Mouse (Mus musculus): Measurements from ENCODE around the gene Basp1. TPM values are rescaled to one million over a fixed set of nuclear protein-coding genes. Genes with fewer than 3 reads are reported as not detected.

The Basp1 gene
- polyA plus RNA-seq, 1 experiment from 2014 or later, result 466 TPM

DNA sequence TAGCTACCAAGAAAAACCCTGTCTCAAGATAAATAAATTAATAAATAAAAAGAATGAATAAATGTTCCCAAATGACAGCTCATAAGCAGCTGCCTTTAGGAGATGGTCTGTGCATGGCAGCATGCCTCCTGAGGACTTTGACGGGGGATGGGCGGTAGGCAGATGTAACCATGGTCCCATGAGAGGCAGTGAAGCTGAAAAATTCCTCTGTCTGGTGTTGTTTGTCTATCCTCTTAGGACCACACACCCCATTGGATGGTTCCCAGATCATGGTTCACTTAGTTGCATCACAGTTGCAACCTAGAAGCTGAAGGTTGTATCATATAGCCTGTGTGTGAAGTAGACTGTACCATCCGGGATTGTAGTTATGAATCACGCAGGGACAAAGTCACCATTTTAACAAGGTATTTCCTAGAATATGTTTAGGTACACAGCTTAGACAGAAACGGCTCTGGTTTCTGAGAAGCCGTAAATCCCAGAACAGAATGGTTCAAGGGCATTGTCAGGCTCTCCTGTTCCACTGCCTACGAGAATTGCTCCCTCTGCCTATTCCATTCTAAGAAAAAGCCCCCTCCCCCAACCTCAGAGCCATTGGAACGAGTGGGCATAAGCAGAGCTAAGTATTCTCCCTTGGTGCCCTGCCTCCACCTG lies 29.7 kb upstream of the Basp1 start:
- H3K27me3 ChIP-seq (replicated peaks), result no peaks in the 10 kb centered on the region
- no peak overlapping the region for H3K9ac ChIP-seq
- no peaks in the 10 kb centered on the region for H3K4me1 ChIP-seq
- H3K36me3 ChIP-seq, result no peaks in the 10 kb centered on the region
- no peak for ATAC-seq (ENCODE audit: low FRiP score, low read depth)
- no peaks in the 10 kb centered on the region for H3K9me3 ChIP-seq
- H3K4me2 ChIP-seq (replicated peaks), result no peak overlapping the region
- H3K4me3 ChIP-seq, result no peak overlapping the region
- H3K27ac ChIP-seq, result no peak overlapping the region
- 64% methylated on average over 8 of the region's 8 CpGs for WGBS

DNA sequence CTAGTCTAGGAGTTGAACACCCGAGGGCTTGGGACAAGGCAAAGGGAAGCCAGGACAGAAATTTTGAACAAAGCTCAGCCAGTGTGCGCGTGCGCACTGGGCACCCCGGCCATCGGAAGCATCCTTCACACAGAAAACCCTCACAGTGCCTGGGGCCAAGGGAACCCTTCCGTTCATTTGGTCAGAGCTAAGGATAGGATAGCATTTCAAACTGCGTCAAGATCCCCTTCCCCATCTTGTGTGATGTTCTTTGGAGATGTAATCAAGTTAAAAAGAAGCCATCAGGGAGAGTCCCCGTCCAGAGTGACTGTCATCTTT lies 28.3 kb upstream of the Basp1 start:
- no peak for ATAC-seq (ENCODE audit: low FRiP score, low read depth)
- 73% methylated on average over 9 of the region's 9 CpGs for WGBS

DNA sequence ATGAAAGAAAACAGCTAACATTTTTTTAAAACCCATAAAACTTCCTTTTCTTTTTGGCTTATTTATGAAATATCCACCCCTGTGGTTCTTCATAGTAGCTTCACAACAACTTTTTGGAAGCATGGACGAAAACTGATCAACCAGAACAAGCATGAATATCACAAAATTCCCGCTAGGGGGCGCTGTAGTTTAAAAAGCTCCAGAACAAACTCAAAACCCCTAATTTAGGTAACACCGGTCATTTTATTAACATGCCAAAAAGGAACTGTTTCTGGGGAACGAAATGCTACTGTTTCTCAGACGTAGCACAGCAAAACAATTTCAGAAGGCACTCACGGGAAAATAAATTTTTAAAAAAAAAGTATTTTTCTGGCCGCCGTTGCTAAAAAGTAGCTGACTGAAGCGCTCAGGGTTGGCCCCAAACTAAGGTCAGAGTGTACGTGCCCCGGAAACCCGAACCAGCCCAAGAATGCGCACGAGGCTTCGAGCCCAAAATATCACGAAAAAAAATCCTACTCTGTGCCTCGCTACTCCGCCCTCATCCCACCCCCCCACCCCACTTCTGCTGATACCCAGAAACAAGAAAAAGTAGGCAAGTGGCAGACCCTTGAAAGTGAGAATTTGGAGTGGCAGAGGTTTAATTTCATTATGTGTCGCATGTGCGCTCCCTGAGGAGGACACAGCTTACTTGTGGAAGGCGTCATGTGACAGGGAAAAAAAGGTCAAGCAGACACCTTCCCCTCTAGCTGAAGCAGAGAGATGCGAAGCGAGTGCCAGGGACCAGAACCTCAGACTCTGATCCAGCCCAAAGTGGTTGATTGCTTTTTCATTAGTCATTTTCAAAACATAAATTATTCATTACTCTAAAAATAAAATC lies 27.7 kb upstream of the Basp1 start:
- H3K4me2 ChIP-seq (replicated peaks), result peak overlapping the region; percentile 46
- H3K9ac ChIP-seq, result no peak overlapping the region
- WGBS, result 30% methylated on average over 24 of the region's 24 CpGs
- ATAC-seq (ENCODE audit: low FRiP score, low read depth), result no peak
- H3K36me3 ChIP-seq, result no peaks in the 10 kb centered on the region
- H3K27me3 ChIP-seq (replicated peaks), result no peaks in the 10 kb centered on the region
- H3K4me3 ChIP-seq, result no peak overlapping the region
- no peak overlapping the region for H3K27ac ChIP-seq
- no peaks in the 10 kb centered on the region for H3K4me1 ChIP-seq
- no peaks in the 10 kb centered on the region for H3K9me3 ChIP-seq

More for the DNA sequence above, 28.3 kb upstream of the Basp1 start:
- Histone ChIP-seq H3K27ac (no peak overlapping the region), H3K36me3 (no peaks in the 10 kb centered on the region), H3K9me3 (no peaks in the 10 kb centered on the region), H3K27me3 (replicated peaks) (no peaks in the 10 kb centered on the region), H3K4me1 (no peaks in the 10 kb centered on the region), H3K4me3 (no peak overlapping the region), H3K9ac (no peak overlapping the region), H3K4me2 (replicated peaks) (no peak overlapping the region)

DNA sequence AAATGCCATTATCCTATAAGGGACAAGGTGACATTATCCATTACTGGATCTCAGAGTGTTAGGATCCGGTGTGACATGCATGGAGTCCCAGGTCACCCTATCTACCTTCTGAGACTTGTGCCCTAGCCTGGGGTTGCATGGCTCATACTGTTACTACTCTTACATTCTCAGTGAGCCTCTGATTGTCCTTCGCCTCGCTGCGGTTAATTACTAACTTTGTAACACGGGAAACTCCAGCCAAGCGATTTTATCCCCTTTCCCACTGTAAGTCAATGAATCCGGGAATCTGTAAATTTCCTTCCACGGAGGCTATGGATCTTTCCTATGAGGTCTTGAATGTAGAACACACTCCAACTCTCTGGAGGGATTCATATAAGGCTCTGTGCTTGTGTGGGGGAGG lies 26.8 kb upstream of the Basp1 start:
- Histone ChIP-seq H3K27ac (no peak overlapping the region), H3K9ac (no peak overlapping the region), H3K9me3 (no peaks in the 10 kb centered on the region), H3K4me3 (no peak overlapping the region), H3K4me2 (replicated peaks) (no peak overlapping the region), H3K4me1 (no peaks in the 10 kb centered on the region), H3K36me3 (no peaks in the 10 kb centered on the region), H3K27me3 (replicated peaks) (no peaks in the 10 kb centered on the region)
- WGBS, result 82% methylated on average over 8 of the region's 8 CpGs
- no peak for ATAC-seq (ENCODE audit: low FRiP score, low read depth)

DNA sequence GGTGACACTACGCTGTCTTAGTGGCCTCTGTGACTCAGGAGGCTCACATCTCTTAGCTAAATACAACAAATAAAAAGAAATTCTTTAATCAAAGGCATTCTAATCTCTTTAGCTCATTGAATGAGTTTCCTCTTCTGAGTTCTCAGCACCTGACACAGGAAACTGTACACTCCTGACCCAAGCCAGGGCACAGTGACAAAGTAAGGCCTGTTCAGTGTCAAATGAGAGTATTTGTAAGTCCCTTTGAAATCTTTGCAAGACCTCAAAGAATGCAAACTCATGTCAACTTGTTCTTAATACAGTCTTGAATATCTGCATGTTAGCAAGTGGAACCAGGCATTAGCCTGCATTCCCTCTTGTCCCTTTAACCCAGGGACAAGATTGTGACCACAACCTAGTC lies 18.8 kb upstream of the Basp1 start:
- Histone ChIP-seq H3K4me2 (replicated peaks) (no peak overlapping the region), H3K4me3 (no peak overlapping the region), H3K27ac (no peak overlapping the region), H3K27me3 (replicated peaks) (no peaks in the 10 kb centered on the region), H3K9me3 (no peaks in the 10 kb centered on the region), H3K36me3 (no peaks in the 10 kb centered on the region), H3K9ac (no peak overlapping the region), H3K4me1 (no peaks in the 10 kb centered on the region)
- ATAC-seq (ENCODE audit: low FRiP score, low read depth), result no peak
- 56% methylated on average over 1 of the region's 1 CpGs for WGBS

DNA sequence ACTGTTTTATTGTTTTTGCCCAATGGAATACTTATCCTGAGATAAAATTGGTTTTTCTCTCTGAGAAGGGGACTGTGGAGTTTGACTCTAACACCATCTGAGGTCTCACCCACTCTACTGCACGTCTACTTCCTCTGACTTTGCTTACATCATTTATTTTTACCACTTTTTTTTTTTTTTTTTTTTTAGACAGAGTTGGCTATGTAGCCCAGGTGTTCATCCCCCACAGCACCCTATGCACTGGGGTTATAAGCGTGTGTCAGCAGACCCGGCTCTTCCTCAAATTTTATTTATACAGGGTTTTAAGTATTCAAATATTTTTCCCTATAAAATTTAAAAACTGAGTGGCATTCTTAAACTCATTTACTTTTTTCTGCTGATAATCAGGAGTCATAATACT lies 16.6 kb upstream of the Basp1 start:
- no peak overlapping the region for H3K4me2 ChIP-seq (replicated peaks)
- no peak overlapping the region for H3K4me3 ChIP-seq
- 84% methylated on average over 3 of the region's 3 CpGs for WGBS
- H3K9ac ChIP-seq, result no peak overlapping the region
- no peak overlapping the region for H3K27ac ChIP-seq
- H3K9me3 ChIP-seq, result no peaks in the 10 kb centered on the region
- H3K27me3 ChIP-seq (replicated peaks), result no peaks in the 10 kb centered on the region
- no peaks in the 10 kb centered on the region for H3K4me1 ChIP-seq
- H3K36me3 ChIP-seq, result no peaks in the 10 kb centered on the region
- no peak for ATAC-seq (ENCODE audit: low FRiP score, low read depth)

DNA sequence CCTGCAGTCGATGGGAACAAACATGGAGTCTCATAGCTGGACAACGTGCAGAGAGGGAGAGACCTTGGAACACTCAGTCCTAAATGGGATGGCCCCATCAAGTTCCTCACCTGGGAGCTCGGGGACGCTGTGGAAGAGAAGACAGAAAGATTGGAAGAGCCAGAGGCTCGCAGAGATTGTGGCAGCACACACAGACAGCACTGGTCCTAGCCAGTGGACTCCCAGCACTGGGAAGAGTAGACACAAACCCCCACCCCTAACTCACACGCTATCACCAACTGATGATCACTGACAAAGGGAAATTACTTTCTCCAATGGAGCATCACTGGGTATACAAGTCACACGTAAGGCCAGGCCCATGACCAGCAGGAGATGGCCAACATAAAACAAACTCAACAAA lies 15.4 kb upstream of the Basp1 start:
- no peak overlapping the region for H3K9ac ChIP-seq
- no peaks in the 10 kb centered on the region for H3K9me3 ChIP-seq
- H3K4me1 ChIP-seq, result no peaks in the 10 kb centered on the region
- H3K27ac ChIP-seq, result no peak overlapping the region
- H3K27me3 ChIP-seq (replicated peaks), result no peaks in the 10 kb centered on the region
- H3K4me2 ChIP-seq (replicated peaks), result no peak overlapping the region
- H3K36me3 ChIP-seq, result no peaks in the 10 kb centered on the region
- no peak overlapping the region for H3K4me3 ChIP-seq
- WGBS, result 60% methylated on average over 7 of the region's 7 CpGs
- ATAC-seq (ENCODE audit: low FRiP score, low read depth), result no peak

DNA sequence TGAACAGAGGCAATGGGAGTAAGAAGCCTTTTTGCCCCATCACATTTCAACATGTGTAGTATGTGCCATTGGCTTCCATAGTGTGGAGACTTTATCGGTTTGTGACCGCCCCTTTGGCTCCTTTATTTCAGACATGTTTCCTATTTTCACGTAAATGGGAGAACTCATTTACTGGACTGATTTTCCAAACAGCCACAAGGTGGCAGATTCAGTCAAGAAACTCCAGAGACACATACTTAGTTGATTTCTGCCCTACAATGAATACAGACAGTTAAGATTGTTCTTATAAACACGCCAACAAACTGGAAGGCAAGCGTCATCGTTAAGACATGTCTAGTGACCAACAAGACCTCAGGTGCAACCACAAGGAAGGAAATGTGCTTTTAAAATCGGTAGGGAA lies 15.0 kb upstream of the Basp1 start:
- Histone ChIP-seq H3K27ac (no peak overlapping the region), H3K36me3 (no peaks in the 10 kb centered on the region), H3K9me3 (no peaks in the 10 kb centered on the region), H3K4me1 (no peaks in the 10 kb centered on the region), H3K9ac (no peak overlapping the region), H3K4me2 (replicated peaks) (no peak overlapping the region), H3K4me3 (no peak overlapping the region), H3K27me3 (replicated peaks) (no peaks in the 10 kb centered on the region)
- no peak for ATAC-seq (ENCODE audit: low FRiP score, low read depth)
- WGBS, result 58% methylated on average over 7 of the region's 7 CpGs

DNA sequence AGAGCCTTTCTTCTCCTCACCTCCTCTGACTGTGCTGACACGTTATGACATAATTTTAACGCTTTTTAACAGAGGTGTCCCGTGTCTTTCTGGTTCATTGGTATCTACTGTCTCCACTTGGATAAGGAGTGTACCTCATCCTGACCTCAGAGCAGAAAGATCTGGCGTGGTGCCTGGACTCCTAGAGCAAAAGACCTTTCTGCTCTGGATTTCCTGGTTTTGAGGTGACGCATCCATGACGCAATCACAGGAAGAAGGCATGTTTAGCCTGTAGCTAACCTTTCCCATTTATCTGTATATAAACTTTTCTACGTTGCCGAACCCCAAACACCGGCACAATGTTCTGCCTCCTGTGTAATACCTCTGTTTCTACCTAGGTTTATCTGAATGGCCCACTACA lies 6.7 kb upstream of the Basp1 start:
- no peak overlapping the region for H3K4me3 ChIP-seq
- ATAC-seq (ENCODE audit: low FRiP score, low read depth), result no peak
- no peaks in the 10 kb centered on the region for H3K36me3 ChIP-seq
- H3K4me2 ChIP-seq (replicated peaks), result no peak overlapping the region
- H3K27me3 ChIP-seq (replicated peaks), result no peaks in the 10 kb centered on the region
- WGBS, result 93% methylated on average over 9 of the region's 9 CpGs
- H3K9ac ChIP-seq, result no peak overlapping the region
- H3K9me3 ChIP-seq, result no peaks in the 10 kb centered on the region
- peaks cover 14% of the 10 kb centered on the region for H3K4me1 ChIP-seq
- H3K27ac ChIP-seq, result no peak overlapping the region

DNA sequence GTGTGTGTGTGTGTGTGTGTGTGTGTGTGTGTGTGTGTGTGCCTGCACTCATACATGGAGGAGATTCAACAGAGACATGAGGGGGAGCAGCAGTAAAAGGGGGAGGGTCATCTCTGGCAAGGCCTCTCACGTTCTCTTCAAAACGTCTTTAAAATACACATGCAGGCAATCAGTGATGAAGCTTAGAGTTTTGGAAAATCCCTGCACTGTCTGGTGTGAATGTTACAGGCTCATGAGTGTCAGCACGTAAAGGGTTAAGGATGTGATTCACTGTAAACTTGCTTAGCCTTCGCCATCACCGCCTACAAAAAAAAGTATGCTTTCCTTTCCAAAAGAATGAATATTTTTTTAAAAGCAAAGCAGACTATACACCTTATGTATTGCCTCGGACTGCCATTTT lies 2.8 kb upstream of the Basp1 start:
- ATAC-seq (ENCODE audit: low FRiP score, low read depth), result no peak
- Histone ChIP-seq H3K9ac (peak overlapping the region; percentile 99), H3K4me3 (peak overlapping the region; percentile 99), H3K27me3 (replicated peaks) (no peaks in the 10 kb centered on the region), H3K27ac (no peak overlapping the region), H3K36me3 (no peaks in the 10 kb centered on the region), H3K9me3 (no peaks in the 10 kb centered on the region), H3K4me2 (replicated peaks) (peak overlapping the region; percentile 75), H3K4me1 (peaks cover 16% of the 10 kb centered on the region)
- WGBS, result 54% methylated on average over 6 of the region's 6 CpGs

DNA sequence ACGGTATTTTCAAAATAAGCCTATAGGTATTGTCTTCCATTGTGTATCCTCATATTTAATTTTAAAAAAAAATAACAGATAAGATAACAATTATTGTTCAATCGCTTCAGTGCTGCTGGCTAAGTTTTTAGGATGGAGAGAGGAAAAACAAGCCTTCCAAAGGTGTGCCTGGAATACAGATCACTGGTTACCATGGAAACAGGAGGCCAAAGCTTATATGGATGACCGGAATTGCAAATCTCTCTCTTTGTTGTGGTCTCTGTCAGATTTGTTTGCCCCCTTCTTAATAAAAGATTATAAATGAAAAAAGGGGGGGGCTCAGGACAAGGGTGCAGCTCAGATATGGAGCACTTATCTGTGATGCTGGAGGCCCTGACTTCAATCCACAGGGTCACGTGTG lies 2.4 kb upstream of the Basp1 start:
- H3K27me3 ChIP-seq (replicated peaks), result no peaks in the 10 kb centered on the region
- H3K9ac ChIP-seq, result peak overlapping the region; percentile 99
- peak overlapping the region; percentile 99 for H3K4me3 ChIP-seq
- no peak for ATAC-seq (ENCODE audit: low FRiP score, low read depth)
- 46% methylated on average over 4 of the region's 4 CpGs for WGBS
- peak overlapping the region; percentile 75 for H3K4me2 ChIP-seq (replicated peaks)
- no peaks in the 10 kb centered on the region for H3K9me3 ChIP-seq
- no peak overlapping the region for H3K27ac ChIP-seq
- H3K36me3 ChIP-seq, result no peaks in the 10 kb centered on the region
- H3K4me1 ChIP-seq, result peaks cover 19% of the 10 kb centered on the region

DNA sequence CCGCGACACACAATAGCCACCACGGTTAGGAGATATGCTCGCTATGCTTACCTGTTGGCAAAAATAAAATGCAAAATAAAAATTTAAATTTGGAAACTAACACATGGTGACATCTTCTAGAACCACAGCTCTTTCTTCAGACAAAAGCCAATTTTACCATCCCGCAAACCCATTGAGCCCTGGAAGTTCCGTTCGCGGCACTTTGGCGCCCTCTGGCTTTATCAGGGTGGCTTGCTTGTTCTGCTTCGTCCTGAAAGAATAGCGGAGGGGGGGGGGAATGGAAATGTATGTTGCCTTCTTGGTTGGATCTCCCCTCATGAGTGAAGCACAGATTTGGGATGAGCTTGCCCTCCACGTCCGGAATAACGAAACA lies 1.2 kb upstream of the Basp1 start:
- H3K4me1 ChIP-seq, result peaks cover 21% of the 10 kb centered on the region
- H3K4me2 ChIP-seq (replicated peaks), result peak overlapping the region; percentile 75
- 2% methylated on average over 14 of the region's 14 CpGs for WGBS
- H3K9ac ChIP-seq, result peak overlapping the region; percentile 99
- no peaks in the 10 kb centered on the region for H3K9me3 ChIP-seq
- peak overlapping the region; percentile 99 for H3K4me3 ChIP-seq
- H3K27ac ChIP-seq, result peak overlapping the region; percentile 95
- H3K36me3 ChIP-seq, result 0 out of 2 replicates have a peak, but pooled peaks cover 1% of the 10 kb centered on the region
- H3K27me3 ChIP-seq (replicated peaks), result no peaks in the 10 kb centered on the region
- ATAC-seq (ENCODE audit: low FRiP score, low read depth), result peak; percentile 18

Measured in neural tube, embryonic 12.5 days (tissue).